Mouse (Mus musculus) CH12F3 (cell line): Measurements from ENCODE around the gene Uspl1.
"Not testable (repeated sequence)": the region's sequence is repeated elsewhere in the genome, so short reads cannot be mapped to it uniquely, and the experiment has no call there.

Experiments
- in situ Hi-C: fragments of 300-500 bp; cut with MboI; formaldehyde crosslinking; loops from 2 replicates; pipeline ENCODE4 v1.14.3; 2020; ENCODE audit warnings: low sequenced_read_pairs

The Uspl1 gene

GRCm38 (mm10) chr5:149184104-149184843 is at the start of gene Uspl1, which contains the start of gene Hmgb1:
Gene Uspl1, plus strand, starts transcription at chr5:149184350.
Gene Hmgb1, minus strand, starts transcription at chr5:149184489.
- in situ Hi-C loops, result loop anchor here (10.0 kb wide), 1 partner anchor 109 kb away; no protein-coding TSS in a partner anchor

GRCm38 (mm10) chr5:149134751-149135454 is 49.2 kb upstream of the Uspl1 start:
- in situ Hi-C loops, result no loop called here

GRCm38 (mm10) chr5:149135455-149136354 is 48.4 kb upstream of the Uspl1 start:
- in situ Hi-C loops, result no loop called here

- in situ Hi-C loops, result no loop called here
Observed at GRCm38 (mm10) chr5:149136933-149137365, 47.2 kb upstream of the Uspl1 start.

GRCm38 (mm10) chr5:149137447-149137846 is 46.7 kb upstream of the Uspl1 start:
- in situ Hi-C loops, result no loop called here

- in situ Hi-C loops, result not testable (repeated sequence)
Observed at GRCm38 (mm10) chr5:149138087-149138486, 46.1 kb upstream of the Uspl1 start.

- in situ Hi-C loops, result no loop called here
Observed at GRCm38 (mm10) chr5:149140336-149140735, 43.8 kb upstream of the Uspl1 start.

GRCm38 (mm10) chr5:149141155-149141554 is 43.0 kb upstream of the Uspl1 start:
- in situ Hi-C loops, result not testable (repeated sequence)

- in situ Hi-C loops, result no loop called here
Observed at GRCm38 (mm10) chr5:149143766-149144375, 40.3 kb upstream of the Uspl1 start.

GRCm38 (mm10) chr5:149146691-149147090 is 37.5 kb upstream of the Uspl1 start:
- in situ Hi-C loops, result no loop called here

- in situ Hi-C loops, result no loop called here
Observed at GRCm38 (mm10) chr5:149147386-149148000, 36.7 kb upstream of the Uspl1 start.

- in situ Hi-C loops, result no loop called here
Observed at GRCm38 (mm10) chr5:149150882-149151281, 33.3 kb upstream of the Uspl1 start.

GRCm38 (mm10) chr5:149152063-149152773 is 31.9 kb upstream of the Uspl1 start:
- in situ Hi-C loops, result no loop called here

GRCm38 (mm10) chr5:149152774-149153155 is 31.4 kb upstream of the Uspl1 start:
- in situ Hi-C loops, result no loop called here

GRCm38 (mm10) chr5:149156886-149157563 is 27.1 kb upstream of the Uspl1 start:
- in situ Hi-C loops, result no loop called here

GRCm38 (mm10) chr5:149159021-149159420 is 25.1 kb upstream of the Uspl1 start:
- in situ Hi-C loops, result no loop called here

GRCm38 (mm10) chr5:149160469-149160868 is 23.7 kb upstream of the Uspl1 start:
- in situ Hi-C loops, result no loop called here

- in situ Hi-C loops, result no loop called here
Observed at GRCm38 (mm10) chr5:149162890-149163289, 21.3 kb upstream of the Uspl1 start.

GRCm38 (mm10) chr5:149164881-149165280 is 19.3 kb upstream of the Uspl1 start:
- in situ Hi-C loops, result no loop called here
